Mouse (Mus musculus): ENCODE measurements around the gene Dnajc13. TPM values are rescaled to one million over a fixed set of nuclear protein-coding genes. Genes with fewer than 3 reads are reported as not detected.

The Dnajc13 gene
- total RNA-seq, 2 experiments from 2014 or later, result 38.3 to 43.2 TPM

GRCm38 (mm10) chr9:104256085-104256484, 6.6 kb downstream of the Dnajc13 start:
- no peak for DNase-seq (ENCODE audit: low spot score in 2 of 2)

- no peak for DNase-seq (ENCODE audit: low spot score in 2 of 2)
Observed at GRCm38 (mm10) chr9:104254408-104255180, 8.1 kb downstream of the Dnajc13 start.

GRCm38 (mm10) chr9:104252637-104253036, 10.1 kb downstream of the Dnajc13 start:
- DNase-seq (ENCODE audit: low spot score in 2 of 2), result no peak

GRCm38 (mm10) chr9:104251687-104252086, 11.0 kb downstream of the Dnajc13 start:
- no peak for DNase-seq (ENCODE audit: low spot score in 2 of 2)

GRCm38 (mm10) chr9:104251111-104251510, 11.6 kb downstream of the Dnajc13 start:
- no peak for DNase-seq (ENCODE audit: low spot score in 2 of 2)

GRCm38 (mm10) chr9:104247307-104247987, 15.3 kb downstream of the Dnajc13 start:
- no peak for DNase-seq (ENCODE audit: low spot score in 2 of 2)

- DNase-seq (ENCODE audit: low spot score in 2 of 2), result no peak
Observed at GRCm38 (mm10) chr9:104243799-104244466, 18.8 kb downstream of the Dnajc13 start.

- no peak for DNase-seq (ENCODE audit: low spot score in 2 of 2)
Observed at GRCm38 (mm10) chr9:104240146-104240545, 22.6 kb downstream of the Dnajc13 start.

- no peak for DNase-seq (ENCODE audit: low spot score in 2 of 2)
Observed at GRCm38 (mm10) chr9:104239076-104239475, 23.7 kb downstream of the Dnajc13 start.

GRCm38 (mm10) chr9:104236256-104236930, 26.3 kb downstream of the Dnajc13 start:
- DNase-seq (ENCODE audit: low spot score in 2 of 2), result no peak

GRCm38 (mm10) chr9:104235751-104236150, 27.0 kb downstream of the Dnajc13 start:
- DNase-seq (ENCODE audit: low spot score in 2 of 2), result peak; percentile 6 to 27

- DNase-seq (ENCODE audit: low spot score in 2 of 2), result no peak
Observed at GRCm38 (mm10) chr9:104233815-104234214, 28.9 kb downstream of the Dnajc13 start.

- no peak for DNase-seq (ENCODE audit: low spot score in 2 of 2)
Observed at GRCm38 (mm10) chr9:104233060-104233459, 29.7 kb downstream of the Dnajc13 start.

- peak in 1 of 2 experiments; percentile 6 for DNase-seq (ENCODE audit: low spot score in 2 of 2)
Observed at GRCm38 (mm10) chr9:104232004-104232403, 30.7 kb downstream of the Dnajc13 start.

- no peak for DNase-seq (ENCODE audit: low spot score in 2 of 2)
Observed at GRCm38 (mm10) chr9:104211402-104211801, 51.3 kb downstream of the Dnajc13 start.

GRCm38 (mm10) chr9:104203851-104204250, 58.9 kb downstream of the Dnajc13 start:
- peak; percentile 15 to 31 for DNase-seq (ENCODE audit: low spot score in 2 of 2)

- no peak for DNase-seq (ENCODE audit: low spot score in 2 of 2)
Observed at GRCm38 (mm10) chr9:104194528-104194927, 68.2 kb downstream of the Dnajc13 start.

- DNase-seq (ENCODE audit: low spot score in 2 of 2), result no peak
Observed at GRCm38 (mm10) chr9:104193900-104194299, 68.8 kb downstream of the Dnajc13 start.

GRCm38 (mm10) chr9:104193327-104193726, 69.4 kb downstream of the Dnajc13 start:
- DNase-seq (ENCODE audit: low spot score in 2 of 2), result no peak

GRCm38 (mm10) chr9:104192513-104192912, 70.2 kb downstream of the Dnajc13 start:
- DNase-seq (ENCODE audit: low spot score in 2 of 2), result no peak

- no peak for DNase-seq (ENCODE audit: low spot score in 2 of 2)
Observed at GRCm38 (mm10) chr9:104189657-104190056, 73.1 kb downstream of the Dnajc13 start.

Measured in adrenal gland, adult 18-20 months (tissue).